Mouse (Mus musculus) thymus, adult 2 months (tissue): ENCODE results near the gene Ap1g1.

Source experiments
- CTCF ChIP-seq: fragments of 200-500 bp; IDR thresholded peaks from 2 replicates; pipeline ENCODE4 v1.5.1; 2012; ENCODE audit warnings: mild to moderate bottlenecking, control low read depth, low read length, moderate library complexity, borderline replicate concordance; ENCODE audit not compliant: control insufficient read depth, poor library complexity, insufficient read depth; ENCODE audit errors: extremely low read depth
- POLR2A ChIP-seq: fragments of 200-500 bp; IDR thresholded peaks from 2 replicates; pipeline ENCODE4 v1.6.1; 2012; ENCODE audit warnings: mild to moderate bottlenecking, low read length, control low read depth, moderate library complexity; ENCODE audit not compliant: control insufficient read depth, poor library complexity, insufficient read depth; ENCODE audit errors: extremely low read depth

GRCm38 (mm10) chr8:109806522-109806921 is 28.2 kb downstream of the Ap1g1 start:
- no peak for TF ChIP-seq CTCF
- no peak for TF ChIP-seq POLR2A
